Comparison of ENCODE assay signal across 21 mouse cellular contexts in genomic region chr17:63071134-63071923, GRCm38 (mm10).
DNase-seq lines count a peak whose midpoint lies in the region; ATAC-seq and TF ChIP-seq lines count a peak whose summit lies in the region.
"Had no signal": no experiment of that assay in that cellular context is flagged by ENCODE, and none has a peak within 500 bp of the region (broad histone marks: within the 10 kb centered on the region; RNA-seq: fewer than 3 reads in every experiment).

No protein-coding gene starts in this region.

- 0 out of 2 replicates have a peak, but pooled peaks have one; percentile 36 for ATAC-seq in hindbrain, embryonic 16.5 days
- ATAC-seq in hindbrain, embryonic 11.5 days (ENCODE audit: low FRiP score): no peak
- ATAC-seq in hindbrain, postnatal 0 days: 0 out of 2 replicates have a peak, but pooled peaks have one; percentile 43
- ATAC-seq: activated CD4-positive, CD25-positive, alpha-beta regulatory T cell, adult 4 months; CD4-positive, CD25-positive, alpha-beta regulatory T cell, adult 4 months had no signal

- H3K4me2 ChIP-seq in hindbrain, embryonic 16.5 days (ENCODE audit: low read length): no peak overlapping the region
- H3K4me2 ChIP-seq in hindbrain, embryonic 11.5 days (replicated peaks; ENCODE audit: low read depth, low read length): no peak overlapping the region
- H3K4me2 ChIP-seq in hindbrain, postnatal 0 days (ENCODE audit: low read depth, low read length): no peak overlapping the region
- H3K4me2 ChIP-seq: heart, embryonic 12.5 days; liver, embryonic 11.5 days had no signal

- peaks cover 8% of the 10 kb centered on the region for H3K4me1 ChIP-seq in hindbrain, embryonic 16.5 days (ENCODE audit: control insufficient read depth, insufficient read depth, low read depth, low read length)
- peaks cover 2% of the 10 kb centered on the region; the same call in 1 of the 2 replicates for H3K4me1 ChIP-seq in hindbrain, embryonic 11.5 days (replicated peaks; ENCODE audit: control insufficient read depth, insufficient read depth, low read length)
- H3K4me1 ChIP-seq in hindbrain, postnatal 0 days (ENCODE audit: insufficient read depth, low read length): 0 out of 2 replicates have a peak, but pooled peaks cover 8% of the 10 kb centered on the region

- no peaks in the 10 kb centered on the region for H3K36me3 ChIP-seq in hindbrain, embryonic 16.5 days (ENCODE audit: control insufficient read depth, insufficient read depth, low read length)
- no peaks in the 10 kb centered on the region for H3K36me3 ChIP-seq in hindbrain, embryonic 11.5 days (ENCODE audit: control insufficient read depth, insufficient read depth, low read length)
- no peaks in the 10 kb centered on the region for H3K36me3 ChIP-seq in hindbrain, postnatal 0 days (ENCODE audit: insufficient read depth, low read length)

- H3K27ac ChIP-seq in hindbrain, embryonic 16.5 days (ENCODE audit: low read depth, low read length): no peak overlapping the region
- H3K27ac ChIP-seq in hindbrain, embryonic 11.5 days (ENCODE audit: low read depth, low read length): no peak overlapping the region
- no peak overlapping the region for H3K27ac ChIP-seq in hindbrain, postnatal 0 days
- H3K27ac ChIP-seq: gastrocnemius, adult 2 months had no signal

- no peak overlapping the region for H3K9ac ChIP-seq in hindbrain, embryonic 16.5 days (ENCODE audit: low read depth, low read length)
- H3K9ac ChIP-seq in hindbrain, embryonic 11.5 days (ENCODE audit: low read depth, low read length): no peak overlapping the region
- no peak overlapping the region for H3K9ac ChIP-seq in hindbrain, postnatal 0 days (replicated peaks; ENCODE audit: low read length)
- H3K9ac ChIP-seq: heart, embryonic 12.5 days had no signal

- intact Hi-C loops in heart, postnatal 10 days (cut with DNase I): no loop called here

- DNase-seq in hindbrain, embryonic 11.5 days (ENCODE audit: low spot score): no peak
- DNase-seq in 416B (ENCODE audit: low read depth): peak; percentile 71
- DNase-seq in brain, embryonic 14.5 days (ENCODE audit: low read depth): peak; percentile 64
- DNase-seq in hindbrain, postnatal 0 days (ENCODE audit: low spot score): no peak
- no peak for DNase-seq in thymus, postnatal 0 days (ENCODE audit: low spot score)
- no peak for DNase-seq in heart, postnatal 10 days
- DNase-seq: adrenal gland, postnatal 25 days; cerebellum, adult 11-12 months; cerebellum, postnatal 14 days; gastrocnemius, adult 2 months; kidney, adult 8-10 months; kidney, postnatal 25 days; lung, adult 18-20 months; thymus, adult 2 months had no signal

- no peaks in the 10 kb centered on the region for H3K9me3 ChIP-seq in hindbrain, embryonic 16.5 days (ENCODE audit: control insufficient read depth, low read length)
- H3K9me3 ChIP-seq in hindbrain, embryonic 11.5 days (ENCODE audit: control insufficient read depth, low read length): no peaks in the 10 kb centered on the region
- no peaks in the 10 kb centered on the region for H3K9me3 ChIP-seq in hindbrain, postnatal 0 days (ENCODE audit: low read length)
- H3K9me3 ChIP-seq: heart, embryonic 12.5 days; megakaryocyte, embryonic 14.5 days had no signal

- TF ChIP-seq CTCF in brain, embryonic 14.5 days (IDR thresholded peaks at IDR 0.05; ENCODE audit: borderline replicate concordance, extremely low read depth, insufficient read depth, insufficient read length): no peak
- TF ChIP-seq CTCF in hindbrain, postnatal 0 days (IDR thresholded peaks at IDR 0.05; ENCODE audit: low read depth): no peak

- no peak for TF ChIP-seq POLR2A in brain, embryonic 14.5 days (IDR thresholded peaks at IDR 0.05; ENCODE audit: borderline replicate concordance, extremely low read depth, insufficient read depth, insufficient read length, poor library complexity, severe bottlenecking)

- H3K27me3 ChIP-seq in hindbrain, embryonic 16.5 days (replicated peaks; ENCODE audit: control insufficient read depth, insufficient read depth, low read length): no peaks in the 10 kb centered on the region
- H3K27me3 ChIP-seq in hindbrain, embryonic 11.5 days (ENCODE audit: control insufficient read depth, insufficient read depth, low read length): no peaks in the 10 kb centered on the region
- no peaks in the 10 kb centered on the region for H3K27me3 ChIP-seq in hindbrain, postnatal 0 days (ENCODE audit: insufficient read depth, low read length)
- H3K27me3 ChIP-seq: heart, embryonic 12.5 days; megakaryocyte, embryonic 14.5 days had no signal

- 63% methylated on average over 15 of the region's 15 CpGs for WGBS in hindbrain, embryonic 16.5 days
- 77% methylated on average over 15 of the region's 15 CpGs for WGBS in hindbrain, embryonic 11.5 days
- 61% methylated on average over 15 of the region's 15 CpGs for WGBS in hindbrain, postnatal 0 days

- H3K4me3 ChIP-seq in hindbrain, embryonic 16.5 days (ENCODE audit: low read length): no peak overlapping the region
- H3K4me3 ChIP-seq in hindbrain, embryonic 11.5 days (ENCODE audit: low read depth, low read length): no peak overlapping the region
- H3K4me3 ChIP-seq in hindbrain, postnatal 0 days (ENCODE audit: low read length): no peak overlapping the region
- H3K4me3 ChIP-seq: gastrocnemius, adult 2 months; heart, embryonic 12.5 days; megakaryocyte, embryonic 14.5 days; myocyte had no signal

Comparison
In these comparisons a context has a peak if more than half of its experiments do, and no peak if none do; other contexts are left out.
1. DNase-seq: peak in 416B (single experiment) and brain, embryonic 14.5 days (single experiment); none in hindbrain, embryonic 11.5 days (single experiment), hindbrain, postnatal 0 days (single experiment), thymus, postnatal 0 days (single experiment) and heart, postnatal 10 days (0 of 2).